Mouse (Mus musculus) hindbrain, embryonic 13.5 days (tissue): Measurements from ENCODE around the gene Rbbp4. TPM values are rescaled to one million over a fixed set of nuclear protein-coding genes. Genes with fewer than 3 reads are reported as not detected.

ENCODE experiments used
- ATAC-seq: fragments of 200-750 bp; cut with Nextera tagmentation; 2 replicates; pipeline ENCODE4 v1.8.0; 2017; ENCODE audit warnings: moderate TSS enrichment; ENCODE audit not compliant: low FRiP score
- H3K27ac ChIP-seq: fragments of 300-500 bp; sonication (generic); 2 replicates; pipeline ENCODE4 v1.5.1; 2015; ENCODE audit warnings: inconsistent platforms, mild to moderate bottlenecking, moderate library complexity
- H3K27me3 ChIP-seq: fragments of 300-500 bp; sonication (generic); 2 replicates; pipeline ENCODE4 v1.6.1; 2015; ENCODE audit warnings: mild to moderate bottlenecking, inconsistent platforms
- H3K36me3 ChIP-seq: fragments of 300-500 bp; sonication (generic); 2 replicates; pipeline ENCODE4 v1.6.1; 2015; ENCODE audit warnings: mild to moderate bottlenecking, inconsistent platforms
- H3K4me1 ChIP-seq: fragments of 300-500 bp; sonication (generic); replicated peaks from 2 replicates; pipeline ENCODE4 v1.6.1; 2015; ENCODE audit warnings: inconsistent platforms
- H3K4me2 ChIP-seq: fragments of 300-500 bp; sonication (generic); 2 replicates; pipeline ENCODE4 v1.6.1; 2015; ENCODE audit warnings: inconsistent platforms, mild to moderate bottlenecking, moderate library complexity
- H3K4me3 ChIP-seq: fragments of 300-500 bp; sonication (generic); 2 replicates; pipeline ENCODE4 v1.5.1; 2015; ENCODE audit warnings: mild to moderate bottlenecking, inconsistent platforms
- H3K9ac ChIP-seq: fragments of 300-500 bp; sonication (generic); 2 replicates; pipeline ENCODE4 v1.6.1; 2015; ENCODE audit warnings: mild to moderate bottlenecking, inconsistent platforms
- H3K9me3 ChIP-seq: fragments of 300-500 bp; sonication (generic); 2 replicates; pipeline ENCODE4 v1.6.1; 2016; ENCODE audit warnings: inconsistent platforms
- WGBS: fragments of 180-500 bp; shearing (Covaris S2); methylation state at CpG from one replicate; pipeline ENCODE4 v1.1.7; 2015; 5-methylcytosine and 5-hydroxymethylcytosine counted together
- polyA plus RNA-seq: library from polyadenylated mRNA; unstranded; fragments of >200 nt; fragmentation: Nextera tagmentation; extraction: Ambion mirVana; gene quantifications from 2 replicates; pipeline ENCODE4 v1.2.1, GENCODE M21; 2015

Rbbp4 gene
- polyA plus RNA-seq, 1 experiment from 2014 or later, result 373 TPM

DNA sequence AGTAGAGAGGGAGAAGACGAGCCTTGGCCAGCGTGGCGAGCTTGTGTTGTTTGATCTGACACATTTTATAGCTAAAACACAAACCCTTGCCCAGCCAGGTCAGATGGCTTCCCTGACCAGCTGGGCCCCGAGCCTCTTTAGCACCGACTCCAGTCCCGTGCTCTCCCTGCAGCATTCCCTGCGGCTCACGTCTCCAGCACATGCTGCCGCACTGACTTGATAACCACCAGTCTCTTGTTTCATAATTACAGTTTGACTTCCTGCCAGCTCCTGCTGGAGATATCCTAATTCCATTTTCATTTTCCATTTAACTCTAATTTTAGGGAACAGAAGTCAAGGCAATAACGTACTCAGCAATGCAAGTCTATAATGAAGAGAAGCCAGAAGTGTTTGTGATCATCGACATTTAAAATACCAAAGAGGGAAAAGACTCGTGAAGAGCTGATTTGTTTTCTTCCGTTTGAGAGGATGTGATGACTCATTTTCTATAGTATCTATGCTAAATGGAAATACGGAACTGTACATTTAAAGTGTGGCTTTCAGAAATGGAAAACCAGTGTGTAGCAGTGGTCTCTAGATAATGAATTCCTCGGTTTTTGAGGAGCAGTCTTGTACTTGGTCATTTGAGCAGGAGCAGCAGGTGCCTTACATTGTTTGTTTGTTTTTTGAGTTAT, 11.4 kb upstream of the Rbbp4 start:
- Histone ChIP-seq H3K4me3 (no peak overlapping the region), H3K9ac (no peak overlapping the region), H3K4me2 (no peak overlapping the region), H3K9me3 (no peaks in the 10 kb centered on the region), H3K36me3 (peaks cover 44% of the 10 kb centered on the region), H3K4me1 (no peaks in the 10 kb centered on the region), H3K27me3 (no peaks in the 10 kb centered on the region), H3K27ac (no peak overlapping the region)
- WGBS, result 93% methylated on average over 15 of the region's 15 CpGs
- no peak for ATAC-seq

DNA sequence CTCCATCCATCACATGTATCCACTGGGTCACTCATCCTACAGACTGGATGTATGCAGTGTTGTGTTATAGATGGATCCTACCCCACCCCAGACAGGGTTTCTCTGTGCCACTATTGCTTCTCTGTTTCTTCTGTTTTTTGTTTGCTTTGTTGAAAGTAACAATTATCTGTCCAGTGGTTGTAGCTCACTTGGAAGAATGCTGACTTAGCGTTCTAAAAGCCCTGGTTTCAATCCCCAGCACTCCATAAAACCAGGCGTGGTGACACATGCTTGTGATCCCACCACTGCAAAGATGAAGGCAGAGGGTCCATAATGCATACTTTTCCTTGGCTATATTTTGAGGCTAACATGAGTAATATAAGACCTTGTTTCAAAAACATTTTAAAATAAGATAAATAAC, 7.5 kb upstream of the Rbbp4 start:
- Histone ChIP-seq H3K4me3 (no peak overlapping the region), H3K27me3 (no peaks in the 10 kb centered on the region), H3K4me1 (no peaks in the 10 kb centered on the region), H3K9me3 (no peaks in the 10 kb centered on the region), H3K9ac (no peak overlapping the region), H3K4me2 (no peak overlapping the region), H3K36me3 (peaks cover 45% of the 10 kb centered on the region), H3K27ac (no peak overlapping the region)
- 90% methylated on average over 2 of the region's 2 CpGs for WGBS
- ATAC-seq, result no peak

DNA sequence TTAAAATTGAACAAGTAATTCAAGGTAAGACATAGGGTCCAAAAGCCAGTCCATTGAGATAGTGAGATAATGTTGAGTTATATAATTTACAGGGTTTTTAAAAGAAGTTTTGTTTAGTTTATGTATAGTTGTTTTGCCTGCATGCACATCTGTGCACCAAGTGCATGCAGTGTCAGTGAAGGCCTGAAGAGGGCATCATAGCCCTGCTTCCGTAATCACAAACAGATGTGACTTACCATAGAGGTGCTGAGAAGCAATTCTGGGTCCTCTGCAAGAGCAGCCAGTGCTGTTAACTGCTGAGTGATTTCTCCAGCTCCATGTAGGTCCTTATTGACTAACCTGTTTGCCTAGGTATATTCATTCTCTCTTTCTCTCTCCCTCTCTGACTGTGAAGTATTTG, 6.7 kb upstream of the Rbbp4 start:
- no peaks in the 10 kb centered on the region for H3K27me3 ChIP-seq
- no peak for ATAC-seq
- H3K36me3 ChIP-seq, result peaks cover 42% of the 10 kb centered on the region

DNA sequence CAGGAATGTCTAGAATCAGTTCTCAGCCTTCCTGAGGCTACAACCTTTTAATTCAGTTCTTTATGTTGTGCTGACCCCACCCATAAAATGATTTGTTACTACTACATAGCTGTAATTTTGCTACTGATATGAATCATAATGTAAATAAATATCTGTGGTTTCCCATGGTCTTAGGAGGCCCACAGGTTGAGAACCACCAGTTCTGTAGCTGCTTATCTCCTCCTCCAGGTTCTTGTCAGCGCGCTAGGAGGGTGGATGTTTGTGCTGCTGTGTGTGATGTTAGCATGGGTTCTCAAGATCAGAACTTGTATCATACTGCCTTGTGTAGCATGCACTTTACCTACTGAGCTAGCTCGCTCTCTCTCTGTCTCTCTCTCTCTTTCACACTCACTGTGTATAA, 4.6 kb upstream of the Rbbp4 start:
- no peak overlapping the region for H3K4me2 ChIP-seq
- H3K4me3 ChIP-seq, result no peak overlapping the region
- WGBS, result 95% methylated on average over 3 of the region's 3 CpGs
- peaks cover 13% of the 10 kb centered on the region for H3K4me1 ChIP-seq
- no peak overlapping the region for H3K27ac ChIP-seq
- H3K9ac ChIP-seq, result no peak overlapping the region
- no peaks in the 10 kb centered on the region for H3K9me3 ChIP-seq
- no peaks in the 10 kb centered on the region for H3K27me3 ChIP-seq
- H3K36me3 ChIP-seq, result peaks cover 29% of the 10 kb centered on the region
- no peak for ATAC-seq

More for the DNA sequence above, 6.7 kb upstream of the Rbbp4 start:
- H3K9ac ChIP-seq, result no peak overlapping the region
- peaks cover 5% of the 10 kb centered on the region for H3K4me1 ChIP-seq
- H3K4me2 ChIP-seq, result no peak overlapping the region
- H3K9me3 ChIP-seq, result no peaks in the 10 kb centered on the region
- WGBS, result 75% methylated on average over 1 of the region's 1 CpGs
- H3K4me3 ChIP-seq, result no peak overlapping the region
- H3K27ac ChIP-seq, result no peak overlapping the region

DNA sequence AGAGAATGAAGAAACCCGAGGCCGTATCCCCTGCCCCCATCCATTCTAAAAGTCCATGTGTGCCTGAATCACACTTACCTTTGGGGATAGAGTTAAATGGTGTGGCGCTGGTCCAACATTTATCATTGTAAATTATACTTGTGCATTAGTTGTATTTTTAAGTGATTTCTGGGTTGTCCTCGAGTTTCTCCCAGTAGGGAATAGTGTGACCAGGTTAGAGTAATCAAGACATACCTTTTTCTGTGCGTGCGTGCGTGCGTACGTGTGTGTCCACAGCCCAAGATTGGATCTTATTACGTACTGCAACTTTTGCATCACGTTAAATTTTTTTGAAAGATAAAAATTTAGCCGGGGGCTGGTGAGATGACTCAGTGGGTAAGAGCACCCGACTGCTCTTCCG, 1.1 kb upstream of the Rbbp4 start:
- Histone ChIP-seq H3K27me3 (no peaks in the 10 kb centered on the region), H3K4me3 (peak overlapping the region; percentile 96), H3K9me3 (no peaks in the 10 kb centered on the region), H3K4me1 (peaks cover 40% of the 10 kb centered on the region), H3K36me3 (peaks cover 12% of the 10 kb centered on the region), H3K9ac (peak overlapping the region; percentile 80), H3K27ac (peak overlapping the region; percentile 99), H3K4me2 (peak overlapping the region; percentile 86)
- no peak for ATAC-seq
- 55% methylated on average over 14 of the region's 14 CpGs for WGBS

DNA sequence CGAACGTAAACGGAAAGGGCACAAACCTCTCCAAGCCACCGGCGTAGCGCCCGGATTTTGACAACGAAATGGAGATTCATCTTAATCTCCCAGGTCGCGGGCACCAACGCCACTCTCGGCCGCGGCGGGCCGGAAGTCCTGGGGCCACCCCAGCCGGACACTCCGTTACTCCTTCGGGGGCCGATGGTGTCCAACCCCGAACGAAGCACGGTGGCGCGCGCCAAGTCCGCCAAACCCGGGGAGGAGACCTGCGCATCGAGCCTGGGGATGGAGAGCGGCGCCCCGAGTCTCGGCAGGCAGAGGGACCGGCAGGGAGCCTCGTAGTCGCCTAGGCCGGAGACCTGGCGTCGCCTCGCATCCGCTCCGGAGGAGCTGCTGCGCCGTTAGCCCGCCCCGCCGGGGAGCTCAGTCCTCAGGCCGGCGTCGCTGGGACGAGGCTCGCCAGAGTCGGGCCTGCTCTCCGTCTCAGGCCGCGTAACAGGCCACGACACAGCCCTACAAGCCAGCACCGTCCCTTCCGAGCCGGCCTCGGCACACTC, 424 bp downstream of the Rbbp4 start:
- Histone ChIP-seq H3K9ac (peak overlapping the region; percentile 97), H3K4me2 (peak overlapping the region; percentile 86), H3K36me3 (peaks cover 21% of the 10 kb centered on the region), H3K27me3 (no peaks in the 10 kb centered on the region), H3K27ac (peak overlapping the region; percentile 98), H3K4me1 (peaks cover 51% of the 10 kb centered on the region), H3K4me3 (peak overlapping the region; percentile 96), H3K9me3 (no peaks in the 10 kb centered on the region)
- WGBS, result 0% methylated on average over 54 of the region's 62 CpGs
- ATAC-seq, result no peak

DNA sequence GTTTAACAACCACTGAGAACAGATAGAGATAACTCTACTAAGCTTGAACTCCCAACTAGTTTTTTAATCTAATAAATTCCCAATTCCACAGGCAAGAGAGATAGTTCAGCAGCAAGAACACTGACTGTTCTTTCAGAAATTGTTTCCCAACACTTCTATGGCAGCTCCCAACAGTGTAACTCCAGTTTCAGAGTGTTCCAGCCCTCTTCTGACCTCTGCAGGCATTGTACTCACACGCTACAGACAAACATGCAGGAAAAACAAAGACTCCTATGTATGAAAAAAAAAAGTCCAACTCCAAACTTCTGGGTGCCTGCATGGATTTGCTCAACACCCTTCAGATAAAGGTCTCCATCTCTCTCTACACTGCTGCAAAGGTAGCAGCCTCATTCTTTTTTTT, 2.3 kb downstream of the Rbbp4 start:
- H3K4me3 ChIP-seq, result peak overlapping the region; percentile 96
- H3K9ac ChIP-seq, result peak overlapping the region; percentile 26; the same call in 1 of the 2 replicates

DNA sequence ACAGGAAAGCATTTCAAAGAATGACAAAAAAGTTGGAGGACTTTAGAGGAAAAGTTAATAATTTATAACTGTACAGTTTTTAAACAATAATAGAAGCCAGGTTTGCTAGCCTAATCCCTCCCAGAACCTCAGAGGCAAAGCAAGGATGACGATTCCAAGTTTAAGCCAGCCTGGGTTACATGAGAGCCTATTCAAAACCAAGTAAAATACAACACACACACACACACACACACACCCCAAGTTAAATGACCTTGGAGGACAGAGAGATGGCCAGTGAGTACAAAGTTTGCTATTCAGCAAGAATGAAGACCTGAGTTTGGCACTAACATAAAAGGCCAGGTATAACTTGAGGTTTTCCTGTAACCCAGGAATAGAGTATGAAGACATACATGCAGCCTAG, 9.0 kb downstream of the Rbbp4 start:
- WGBS, result 81% methylated on average over 1 of the region's 1 CpGs
- H3K27me3 ChIP-seq, result no peaks in the 10 kb centered on the region
- peaks cover 17% of the 10 kb centered on the region for H3K4me1 ChIP-seq
- no peak for ATAC-seq
- H3K4me3 ChIP-seq, result no peak overlapping the region
- H3K27ac ChIP-seq, result no peak overlapping the region
- no peaks in the 10 kb centered on the region for H3K9me3 ChIP-seq
- peaks cover 61% of the 10 kb centered on the region for H3K36me3 ChIP-seq
- H3K4me2 ChIP-seq, result no peak overlapping the region
- H3K9ac ChIP-seq, result no peak overlapping the region

More for the DNA sequence above, 2.3 kb downstream of the Rbbp4 start:
- H3K27ac ChIP-seq, result no peak overlapping the region
- peaks cover 36% of the 10 kb centered on the region for H3K36me3 ChIP-seq
- peak overlapping the region; percentile 86 for H3K4me2 ChIP-seq
- H3K27me3 ChIP-seq, result no peaks in the 10 kb centered on the region
- no peaks in the 10 kb centered on the region for H3K9me3 ChIP-seq
- ATAC-seq, result no peak
- 41% methylated on average over 1 of the region's 1 CpGs for WGBS
- peaks cover 54% of the 10 kb centered on the region for H3K4me1 ChIP-seq

DNA sequence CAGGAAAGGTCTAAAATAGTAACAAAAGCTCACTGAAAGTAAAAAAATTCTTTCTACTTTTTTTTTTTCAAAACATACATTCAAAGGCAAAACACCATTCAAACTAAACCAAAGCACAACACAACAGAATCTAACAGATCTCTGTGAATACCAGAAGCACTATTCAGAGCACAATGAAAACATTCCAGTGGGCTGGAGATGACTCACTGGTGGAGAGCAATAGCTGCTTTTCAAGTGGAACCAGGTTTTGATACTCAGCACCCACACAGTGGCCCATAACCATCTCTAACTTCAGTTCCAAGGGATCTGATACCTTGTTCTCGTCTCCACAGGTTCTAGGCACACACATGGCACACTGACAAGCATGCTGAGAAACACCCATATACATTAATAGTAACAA, 10.4 kb downstream of the Rbbp4 start:
- Histone ChIP-seq H3K9me3 (no peaks in the 10 kb centered on the region), H3K27ac (no peak overlapping the region), H3K4me3 (no peak overlapping the region), H3K27me3 (no peaks in the 10 kb centered on the region), H3K9ac (no peak overlapping the region), H3K36me3 (peaks cover 67% of the 10 kb centered on the region), H3K4me1 (peaks cover 8% of the 10 kb centered on the region), H3K4me2 (no peak overlapping the region)
- no peak for ATAC-seq
- WGBS, result 86% methylated on average over 1 of the region's 1 CpGs

DNA sequence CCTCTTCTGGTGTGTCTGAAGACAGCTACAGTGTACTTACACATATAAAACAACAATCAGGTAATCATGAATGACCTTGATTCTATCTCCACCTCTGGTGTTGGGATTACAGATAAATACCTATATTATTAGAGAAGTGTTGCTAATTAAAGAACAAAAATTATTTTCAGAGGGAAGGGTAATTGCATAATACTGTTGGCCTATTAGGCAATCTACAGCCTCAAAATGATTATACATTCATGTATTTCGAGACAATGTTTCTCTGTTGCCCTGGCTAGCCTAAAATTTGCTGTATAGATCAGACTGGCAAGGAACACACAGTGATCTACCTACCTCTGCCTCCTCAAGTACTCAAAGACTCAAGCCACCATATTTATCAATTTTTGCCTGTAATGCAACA, 11.7 kb downstream of the Rbbp4 start:
- peaks cover 68% of the 10 kb centered on the region for H3K36me3 ChIP-seq

DNA sequence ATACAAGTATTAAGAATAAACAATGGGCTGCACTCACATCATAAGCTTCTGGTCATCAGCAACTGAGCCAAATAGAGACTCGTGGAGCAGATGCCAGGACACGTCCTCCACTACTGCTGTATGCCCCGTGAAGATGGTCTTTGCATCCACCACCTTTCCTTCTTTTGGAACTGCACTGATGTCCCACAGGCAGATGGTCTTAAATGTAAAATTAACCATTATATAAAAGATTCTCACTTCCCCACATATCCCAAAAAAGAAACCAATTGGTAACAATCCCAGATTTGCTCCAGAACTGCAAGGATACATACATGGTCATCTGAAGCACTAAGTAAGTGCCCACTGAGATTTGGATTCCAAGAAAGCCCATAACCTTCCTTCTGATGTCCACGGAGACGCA, 13.1 kb downstream of the Rbbp4 start:
- no peak overlapping the region for H3K9ac ChIP-seq
- H3K4me2 ChIP-seq, result no peak overlapping the region
- no peaks in the 10 kb centered on the region for H3K27me3 ChIP-seq
- ATAC-seq, result no peak
- peaks cover 68% of the 10 kb centered on the region for H3K36me3 ChIP-seq
- no peak overlapping the region for H3K27ac ChIP-seq
- H3K4me3 ChIP-seq, result no peak overlapping the region
- H3K4me1 ChIP-seq, result peaks cover 4% of the 10 kb centered on the region
- 96% methylated on average over 5 of the region's 5 CpGs for WGBS
- H3K9me3 ChIP-seq, result no peaks in the 10 kb centered on the region

More for the DNA sequence above, 11.7 kb downstream of the Rbbp4 start:
- 98% methylated on average over 1 of the region's 1 CpGs for WGBS
- Histone ChIP-seq H3K9me3 (no peaks in the 10 kb centered on the region), H3K27me3 (no peaks in the 10 kb centered on the region), H3K27ac (no peak overlapping the region), H3K4me2 (no peak overlapping the region), H3K4me3 (no peak overlapping the region), H3K9ac (no peak overlapping the region), H3K4me1 (peaks cover 4% of the 10 kb centered on the region)
- ATAC-seq, result no peak

DNA sequence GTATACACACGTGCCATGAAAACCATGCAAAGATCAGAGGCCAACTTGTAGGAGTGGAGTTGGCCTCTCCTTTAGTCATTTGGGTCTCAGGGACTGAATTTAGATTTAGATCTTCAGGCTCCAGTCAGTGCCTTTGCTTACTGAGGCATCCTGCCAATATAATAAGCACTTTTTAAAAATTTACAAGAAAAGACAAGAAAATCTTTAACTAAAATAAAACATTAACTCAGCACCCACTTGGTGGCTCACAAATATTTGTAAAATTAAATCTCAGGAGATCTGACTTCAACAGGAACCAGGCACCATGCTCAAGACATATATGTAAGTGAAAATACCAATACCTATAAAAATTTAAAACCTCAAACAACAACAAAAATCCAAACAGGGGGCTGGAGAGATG, 14.3 kb downstream of the Rbbp4 start:
- H3K27me3 ChIP-seq, result no peaks in the 10 kb centered on the region
- no peak overlapping the region for H3K9ac ChIP-seq
- no peak overlapping the region for H3K27ac ChIP-seq
- no peaks in the 10 kb centered on the region for H3K9me3 ChIP-seq
- peaks cover 70% of the 10 kb centered on the region for H3K36me3 ChIP-seq
- WGBS, result 89% methylated on average over 1 of the region's 1 CpGs
- H3K4me3 ChIP-seq, result no peak overlapping the region
- no peaks in the 10 kb centered on the region for H3K4me1 ChIP-seq
- ATAC-seq, result no peak
- H3K4me2 ChIP-seq, result no peak overlapping the region

DNA sequence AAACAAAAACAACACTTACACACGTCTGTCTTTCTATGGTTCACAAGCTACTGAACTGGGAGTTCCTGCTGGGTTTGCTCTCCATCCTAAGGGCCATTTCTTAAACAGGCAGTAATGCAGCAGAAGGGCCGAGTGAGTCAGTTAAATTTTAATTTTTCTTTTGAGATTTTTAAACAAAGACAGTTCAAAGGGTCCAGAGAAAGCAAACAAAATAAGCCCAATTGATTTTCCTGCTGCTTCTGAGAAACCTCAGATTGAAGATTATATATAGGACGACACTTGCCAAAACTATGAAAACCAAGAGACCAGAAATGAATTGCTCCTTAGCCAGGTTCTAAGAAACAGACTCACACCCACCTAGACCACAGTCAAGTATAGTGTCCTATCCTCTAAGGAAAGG, 21.3 kb downstream of the Rbbp4 start:
- no peaks in the 10 kb centered on the region for H3K4me1 ChIP-seq
- no peaks in the 10 kb centered on the region for H3K9me3 ChIP-seq
- no peak overlapping the region for H3K4me3 ChIP-seq
- H3K36me3 ChIP-seq, result peaks cover 86% of the 10 kb centered on the region
- no peak overlapping the region for H3K9ac ChIP-seq
- ATAC-seq, result no peak
- no peak overlapping the region for H3K4me2 ChIP-seq
- WGBS, result 81% methylated on average over 3 of the region's 3 CpGs
- no peaks in the 10 kb centered on the region for H3K27me3 ChIP-seq
- no peak overlapping the region for H3K27ac ChIP-seq
